Mouse (Mus musculus): ENCODE results near the gene Olfr824. TPM values are rescaled to one million over a fixed set of nuclear protein-coding genes. Genes with fewer than 3 reads are reported as not detected.
A peak's percentile ranks its signal among the peaks of the same experiment; 100 is the strongest.
"Not testable (repeated sequence)": the region's sequence is repeated elsewhere in the genome, so short reads cannot be mapped to it uniquely, and the experiment has no call there.

The Olfr824 gene
- total RNA-seq (2021) = not detected
- long read RNA-seq, experiment 1 = 0 reads
- long read RNA-seq, experiment 2 = 0 reads

DNA sequence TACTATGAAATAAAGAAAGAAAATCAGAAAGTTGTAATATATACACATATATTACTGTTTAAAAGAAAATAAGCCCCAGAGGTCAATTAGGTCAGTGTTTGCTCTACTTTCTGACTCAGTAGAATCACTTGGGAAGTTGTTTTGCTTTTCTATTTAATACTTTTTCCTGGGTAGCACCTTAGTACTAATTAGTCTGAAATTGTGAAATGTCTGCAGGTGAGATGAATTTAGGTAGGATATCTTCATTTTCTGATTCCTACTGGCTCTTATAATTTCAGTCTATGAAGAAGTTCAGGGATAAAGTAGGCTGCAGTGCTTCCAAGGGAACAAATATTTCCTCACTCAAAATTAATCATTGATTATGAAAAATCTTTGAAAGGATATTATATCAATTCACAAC, at the start of gene Olfr824:
Olfr824 (minus strand) TSS at position 101 of the 400 bp plus-strand sequence.
- DNase-seq (ENCODE audit: low spot score in 2 of 2) = not testable (repeated sequence)

DNA sequence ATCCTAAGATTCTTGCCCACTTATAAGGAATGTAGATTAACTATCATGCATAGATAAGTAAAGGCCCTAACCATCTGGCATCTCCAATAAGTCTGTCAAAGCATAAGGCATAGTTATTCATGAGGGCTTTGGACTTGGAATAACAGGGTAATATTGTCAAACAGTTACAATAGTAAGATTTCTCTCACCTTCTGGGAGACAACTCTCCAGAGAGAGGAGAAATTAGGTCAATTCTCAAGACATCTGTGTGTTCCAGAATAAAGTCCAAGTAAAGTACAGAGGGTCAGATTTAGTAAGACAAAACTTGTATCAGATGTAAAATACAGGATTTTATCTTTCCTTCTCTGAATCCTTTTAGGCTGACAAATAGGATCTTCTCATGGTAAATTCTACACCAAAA, 36.9 kb upstream of the Olfr824 start, which contains the start of gene Olfr825:
Olfr825 (minus strand) TSS at position 101 of the 400 bp plus-strand sequence.
- DNase-seq (ENCODE audit: low spot score in 2 of 2) = no peak

DNA sequence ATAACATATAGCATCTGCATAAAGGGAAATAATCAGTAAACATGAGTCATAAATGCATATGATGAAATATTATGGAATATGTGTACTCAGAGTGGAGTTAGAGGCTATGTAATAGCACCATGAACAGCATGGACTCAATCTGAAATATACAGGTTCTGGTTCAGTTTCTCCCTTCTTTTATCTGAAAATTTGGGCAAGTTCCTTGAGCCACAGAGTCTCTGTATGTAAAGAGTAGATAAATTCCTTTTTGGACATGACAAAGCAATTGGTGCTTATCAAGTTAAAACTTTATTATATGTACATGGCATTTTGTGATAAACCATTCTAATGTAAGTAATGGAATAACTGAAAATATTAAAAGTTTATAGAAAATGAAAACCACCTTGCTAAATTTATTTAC, 35.4 kb upstream of the Olfr824 start:
- DNase-seq (ENCODE audit: low spot score in 2 of 2) = no peak

DNA sequence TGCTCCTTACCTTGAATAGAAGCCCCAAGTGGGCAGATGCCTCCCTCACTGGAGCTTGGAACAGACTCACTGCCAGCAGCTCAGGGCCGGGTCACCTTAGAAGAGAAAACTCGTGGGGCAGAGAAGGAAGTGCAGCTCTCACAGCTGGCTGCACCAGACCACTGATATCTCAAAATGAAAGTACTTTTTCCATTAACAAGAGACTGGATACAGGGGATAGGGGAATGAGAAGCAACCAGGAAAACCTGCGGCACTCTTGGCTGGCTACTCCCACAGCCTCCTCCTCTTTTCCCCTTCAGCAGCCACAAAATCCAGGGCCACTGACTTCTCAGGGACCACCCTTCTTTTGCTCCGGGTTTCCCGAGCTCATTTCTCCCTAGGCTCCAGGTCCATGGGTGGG, 14.3 kb upstream of the Olfr824 start:
- DNase-seq (ENCODE audit: low spot score in 2 of 2) = no peak

DNA sequence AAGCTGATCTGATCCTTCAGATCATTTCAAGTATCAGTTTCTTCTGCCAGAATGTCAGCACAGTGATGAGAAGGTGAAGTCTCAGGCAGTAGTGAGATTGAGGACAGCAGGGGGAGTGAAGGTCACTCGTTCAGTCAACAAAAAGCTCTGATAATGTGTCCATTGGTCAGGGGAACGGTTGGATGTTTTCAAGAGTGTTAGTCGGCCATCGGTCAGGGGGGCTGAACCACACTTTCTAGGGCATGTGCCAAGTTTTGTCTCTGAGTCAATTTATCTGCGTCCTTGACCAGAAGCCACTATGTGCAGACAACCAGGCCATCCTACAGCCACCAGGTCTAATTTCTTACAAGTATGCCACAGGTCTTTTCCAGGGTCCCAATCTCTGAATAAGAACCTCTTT, 12.7 kb upstream of the Olfr824 start:
- not testable (repeated sequence) for DNase-seq (ENCODE audit: low spot score in 2 of 2)

DNA sequence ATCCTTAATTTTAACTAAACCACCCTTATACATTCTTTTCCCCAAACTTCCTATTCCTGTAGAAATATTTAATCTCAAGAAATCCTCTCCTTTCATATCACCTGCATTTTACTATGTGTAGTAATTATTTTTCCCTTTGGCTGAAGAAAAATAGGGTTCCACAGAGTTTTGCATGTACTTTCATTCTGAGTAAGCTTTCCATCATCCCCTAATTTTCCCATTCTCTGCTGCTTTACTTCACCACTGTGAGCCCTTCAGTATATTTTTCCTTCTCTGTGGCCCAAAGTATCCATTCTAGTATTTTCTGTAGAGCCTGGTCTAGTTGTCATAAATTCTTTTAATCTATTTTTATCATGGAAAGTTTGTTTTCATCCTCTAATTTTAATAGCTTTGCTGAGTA, 5.0 kb upstream of the Olfr824 start:
- DNase-seq (ENCODE audit: low spot score in 2 of 2) = no peak

DNA sequence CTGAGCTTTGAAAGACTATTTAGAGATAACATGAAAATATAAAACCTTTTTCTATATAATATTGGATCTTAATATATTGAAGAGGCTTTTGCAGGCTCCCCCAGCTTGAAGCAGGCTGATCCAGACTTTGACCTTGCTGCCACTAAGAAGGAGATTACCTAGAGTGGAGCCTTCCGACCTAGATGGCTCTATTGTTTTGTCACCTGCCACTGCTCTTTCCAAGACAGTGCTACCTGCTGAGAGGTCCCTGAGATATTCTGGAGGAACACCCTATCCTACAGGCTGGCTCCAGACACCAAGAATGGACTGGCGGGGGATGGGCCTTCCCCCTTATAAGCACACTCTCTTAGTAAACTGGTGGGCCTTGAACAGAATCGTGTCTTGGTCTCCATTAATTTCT, 13.8 kb downstream of the Olfr824 start:
- not testable (repeated sequence) for DNase-seq (ENCODE audit: low spot score in 2 of 2)

DNA sequence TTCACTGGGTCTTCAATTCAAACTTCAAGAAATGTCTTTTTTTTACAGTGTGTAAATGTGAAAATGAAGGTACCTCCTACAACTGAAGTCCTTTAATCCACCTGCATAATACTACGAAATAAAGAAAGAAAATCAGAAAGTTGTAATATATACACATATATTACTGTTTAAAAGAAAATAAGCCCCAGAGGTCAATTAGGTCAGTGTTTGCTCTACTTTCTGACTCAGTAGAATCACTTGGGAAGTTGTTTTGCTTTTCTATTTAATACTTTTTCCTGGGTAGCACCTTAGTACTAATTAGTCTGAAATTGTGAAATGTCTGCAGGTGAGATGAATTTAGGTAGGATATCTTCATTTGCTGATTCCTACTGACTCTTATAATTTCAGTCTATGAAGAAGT, 14.5 kb downstream of the Olfr824 start, which contains the start of gene Olfr823:
Olfr823 (minus strand) TSS at position 101 of the 400 bp plus-strand sequence.
- DNase-seq (ENCODE audit: low spot score in 2 of 2) = not testable (repeated sequence)

DNA sequence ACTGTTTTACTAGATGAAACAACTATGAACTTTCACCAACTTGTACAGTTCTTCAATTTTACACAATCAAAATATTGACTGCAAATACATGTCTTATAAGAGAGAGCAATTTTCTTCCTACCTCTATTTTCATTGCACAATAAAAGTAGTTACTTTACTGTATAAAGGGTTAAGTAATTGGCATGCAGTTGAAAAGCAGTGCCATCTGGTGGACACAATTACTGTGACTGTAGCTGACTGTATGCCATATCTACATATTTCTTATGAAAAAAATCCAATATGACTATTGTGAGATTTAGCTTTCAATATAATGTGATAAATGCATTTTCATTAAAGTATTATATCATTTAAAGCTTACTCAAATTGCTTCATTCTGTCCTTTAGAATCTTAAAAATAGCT, 33.7 kb downstream of the Olfr824 start:
- DNase-seq (ENCODE audit: low spot score in 2 of 2) = no peak

DNA sequence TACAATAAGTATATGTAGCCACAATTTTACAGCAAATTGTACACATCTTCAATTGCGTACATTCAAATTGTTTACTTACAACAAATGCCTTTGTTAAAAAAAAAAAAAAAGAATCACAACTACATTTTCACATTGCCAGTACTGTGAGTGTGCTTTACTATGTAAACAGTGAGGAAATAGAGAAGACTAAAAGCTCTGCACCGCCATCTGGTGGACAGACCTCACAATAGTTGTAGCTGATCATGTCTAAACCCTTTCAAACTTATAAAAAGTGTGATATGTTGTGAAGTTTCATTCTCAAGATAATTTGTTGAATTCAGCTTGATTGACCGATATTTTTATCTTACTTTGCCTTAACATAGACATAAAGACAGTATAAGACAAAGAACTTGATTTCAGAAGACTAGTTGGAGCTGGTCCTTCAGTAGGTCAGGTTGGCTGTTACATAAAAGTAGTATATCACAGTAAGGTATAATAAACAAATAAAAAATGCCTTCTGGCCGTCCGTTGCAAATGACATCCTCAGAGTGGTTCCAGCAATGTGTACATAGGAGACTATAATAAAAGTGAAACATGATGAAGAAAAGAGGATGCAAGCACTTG, 36.9 kb downstream of the Olfr824 start:
- DNase-seq (ENCODE audit: low spot score in 2 of 2) = peak; percentile 62 to 69

Other genes starting within 250 kb of the Olfr824 start
- not detected for gene Olfr815, start 224.1 kb downstream of the Olfr824 start, total RNA-seq (2021)
- not detected for gene Olfr816, start 214.4 kb downstream of the Olfr824 start, total RNA-seq (2021)
- not detected for gene Olfr818, start 180.9 kb downstream of the Olfr824 start, total RNA-seq (2021)
- gene Olfr819, start 162.7 kb downstream of the Olfr824 start, total RNA-seq (2021) = not detected
- not detected for gene Olfr247, start 153.9 kb downstream of the Olfr824 start, total RNA-seq (2021)
- gene Gm10310, start 144.9 kb downstream of the Olfr824 start, total RNA-seq (2021) = not detected
- gene Olfr820, start 117.4 kb downstream of the Olfr824 start, total RNA-seq (2021) = not detected
- not detected for gene Olfr821, start 99.7 kb downstream of the Olfr824 start, total RNA-seq (2021)
- gene Olfr822, start 58.8 kb downstream of the Olfr824 start, total RNA-seq (2021) = not detected
- not detected for gene Olfr823, start 14.6 kb downstream of the Olfr824 start, total RNA-seq (2021)
- not detected for gene Olfr825, start 36.8 kb upstream of the Olfr824 start, total RNA-seq (2021)
- not detected for gene Olfr826, start 54.2 kb upstream of the Olfr824 start, total RNA-seq (2021)
- not detected for gene Olfr827, start 84.4 kb upstream of the Olfr824 start, total RNA-seq (2021)
- under 1 TPM; 0.14 to 0.19 TPM for gene Neurod4, start 150.2 kb upstream of the Olfr824 start, total RNA-seq (2021)
- gene Tespa1, start 192.9 kb upstream of the Olfr824 start, total RNA-seq (2021) = 1 to 10 TPM; 1.9 to 2.2 TPM

All from left cerebral cortex, adult 18-20 months (tissue).